Mouse (Mus musculus): ENCODE measurements around the gene Cldn34c4. TPM values are rescaled to one million over a fixed set of nuclear protein-coding genes. Genes with fewer than 3 reads are reported as not detected.

The Cldn34c4 gene
- polyA plus RNA-seq (2012; rRNA removed) = not detected in 2 replicates

DNA sequence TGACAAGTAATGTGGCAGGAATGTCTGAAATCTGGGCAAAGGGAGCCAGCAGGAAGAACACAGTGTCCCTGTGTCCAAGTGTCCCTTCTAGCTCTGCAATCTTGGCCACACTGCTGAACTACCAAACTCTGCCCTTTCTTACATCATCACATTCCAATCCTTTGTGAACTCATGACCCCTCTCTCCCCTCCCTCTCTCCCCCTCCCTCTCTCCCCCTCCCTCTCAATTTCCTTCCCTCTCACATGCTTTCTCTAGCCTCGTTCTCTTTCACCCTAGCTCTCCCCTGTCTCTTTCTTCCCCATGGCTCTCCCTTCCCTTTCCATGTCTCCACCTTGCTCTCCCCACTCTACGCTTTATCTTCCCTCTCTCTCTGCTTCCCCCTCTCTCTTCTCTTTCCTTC, at the start of gene Cldn34c4:
Gene Cldn34c4 (minus strand): TSS at position 101 of the 400 bp plus-strand sequence.

